Mouse (Mus musculus) erythroblast, embryonic 14.5 days (primary cell): ENCODE measurements around the gene Gemin2. TPM values are rescaled to one million over a fixed set of nuclear protein-coding genes. Genes with fewer than 3 reads are reported as not detected.
"Not testable (repeated sequence)": the region's sequence is repeated elsewhere in the genome, so short reads cannot be mapped to it uniquely, and the experiment has no call there.

ENCODE experiments used
- H3K27me3 ChIP-seq: 2 replicates; pipeline ENCODE4 v1.6.1; 2012; ENCODE audit warnings: inconsistent platforms; ENCODE audit not compliant: control insufficient read depth
- H3K36me3 ChIP-seq: 2 replicates; pipeline ENCODE4 v1.6.1; 2012; ENCODE audit warnings: mild to moderate bottlenecking, inconsistent platforms; ENCODE audit not compliant: control insufficient read depth
- H3K4me1 ChIP-seq: 2 replicates; pipeline ENCODE4 v1.6.1; 2012; ENCODE audit warnings: inconsistent platforms; ENCODE audit not compliant: control insufficient read depth
- H3K4me3 ChIP-seq: replicated peaks from 2 replicates; pipeline ENCODE3; 2012; ENCODE audit warnings: moderate library complexity, mild to moderate bottlenecking, inconsistent platforms
- H3K9me3 ChIP-seq: 2 replicates; pipeline ENCODE4 v1.6.1; 2012; ENCODE audit warnings: low read length, inconsistent platforms, mixed read lengths; ENCODE audit not compliant: control insufficient read depth
- GATA1 ChIP-seq: IDR thresholded peaks from 2 replicates; pipeline ENCODE4 v1.6.1; 2012; ENCODE audit warnings: low read length, inconsistent platforms, mixed read lengths
- TAL1 ChIP-seq: IDR thresholded peaks from 3 replicates; pipeline ENCODE4 v1.6.1; 2012; ENCODE audit warnings: low read length, inconsistent platforms, mixed read lengths
- polyA plus RNA-seq: library from polyadenylated mRNA; stranded (reverse); fragments of >175 nt; gene quantifications from 2 replicates; pipeline ENCODE4 v1.2.3, GENCODE M21; 2012

Gene Gemin2
- 0.40 and 0.54 TPM in 2 replicates for polyA plus RNA-seq

- H3K36me3 ChIP-seq, result peaks cover 43% of the 10 kb centered on the region
- peak within 1 kb of the TSS; percentile 88 for H3K4me3 ChIP-seq
- no peaks in the 10 kb centered on the region for H3K9me3 ChIP-seq
- TF ChIP-seq TAL1 (no peak), GATA1 (no peak)
- peaks cover 46% of the 10 kb centered on the region for H3K4me1 ChIP-seq
- H3K27me3 ChIP-seq, result no peaks in the 10 kb centered on the region
These were observed at the start of gene Gemin2 for GRCm38 (mm10) chr12:59013234-59013633. TSS of gene Gemin2 (plus strand) at chr12:59013393.

DNA sequence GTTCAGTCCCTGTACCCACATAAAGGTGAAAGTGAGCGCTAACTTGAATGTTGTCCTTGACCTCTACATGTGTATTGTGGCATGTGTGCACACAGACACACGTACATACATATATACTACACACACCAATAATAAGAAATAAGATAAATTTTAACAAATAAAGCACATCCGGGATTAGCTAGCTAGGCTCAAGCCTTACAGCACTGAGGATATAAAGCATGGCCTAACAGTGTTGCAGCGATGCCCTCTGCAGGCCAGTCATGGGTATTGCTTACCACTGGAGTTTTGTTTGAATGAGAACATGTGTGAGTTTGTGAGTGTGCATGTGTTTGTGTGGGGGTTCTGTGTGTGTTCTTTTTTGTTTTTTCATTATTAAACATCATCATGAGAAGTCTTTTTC lies 48.6 kb upstream of the Gemin2 start:
- H3K9me3 ChIP-seq, result no peaks in the 10 kb centered on the region
- TF ChIP-seq TAL1, result no peak
- TF ChIP-seq GATA1, result no peak
- H3K36me3 ChIP-seq, result peaks cover 38% of the 10 kb centered on the region

GRCm38 (mm10) chr12:58976966-58977365 lies 36.2 kb upstream of the Gemin2 start:
- Histone ChIP-seq H3K9me3 (no peaks in the 10 kb centered on the region), H3K4me1 (peaks cover 17% of the 10 kb centered on the region), H3K27me3 (no peaks in the 10 kb centered on the region), H3K36me3 (peaks cover 36% of the 10 kb centered on the region), H3K4me3 (no peak overlapping the region)
- TF ChIP-seq TAL1 (no peak), GATA1 (no peak)

More for the DNA sequence above, 48.6 kb upstream of the Gemin2 start:
- no peaks in the 10 kb centered on the region for H3K4me1 ChIP-seq
- no peaks in the 10 kb centered on the region for H3K27me3 ChIP-seq
- H3K4me3 ChIP-seq, result no peak overlapping the region

DNA sequence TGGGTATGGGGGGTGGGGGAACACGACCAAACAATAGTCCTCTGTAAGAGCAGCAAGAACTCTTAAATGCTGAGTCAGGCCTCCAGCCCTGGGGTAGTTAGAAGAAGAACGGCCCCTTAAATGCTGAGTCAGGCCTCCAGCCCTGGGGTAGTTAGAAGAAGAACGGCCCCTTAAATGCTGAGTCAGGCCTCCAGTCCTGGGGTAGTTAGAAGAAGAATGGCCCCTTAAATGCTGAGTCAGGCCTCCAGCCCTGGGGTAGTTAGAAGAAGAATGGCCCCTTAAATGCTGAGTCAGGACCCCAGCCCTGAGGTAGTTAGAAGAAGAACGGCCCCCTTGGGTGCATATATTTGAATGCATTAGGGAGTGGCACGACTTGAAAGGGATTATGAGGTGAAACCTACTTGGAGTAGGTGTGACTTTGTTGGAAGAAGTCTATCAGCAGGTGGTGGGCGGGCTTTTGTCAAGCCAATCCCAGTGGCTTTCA lies 32.0 kb upstream of the Gemin2 start:
- not testable (repeated sequence) for H3K4me3 ChIP-seq, H3K27me3 ChIP-seq, H3K9me3 ChIP-seq
- Histone ChIP-seq H3K36me3 (peaks cover 46% of the 10 kb centered on the region), H3K4me1 (peaks cover 18% of the 10 kb centered on the region)

DNA sequence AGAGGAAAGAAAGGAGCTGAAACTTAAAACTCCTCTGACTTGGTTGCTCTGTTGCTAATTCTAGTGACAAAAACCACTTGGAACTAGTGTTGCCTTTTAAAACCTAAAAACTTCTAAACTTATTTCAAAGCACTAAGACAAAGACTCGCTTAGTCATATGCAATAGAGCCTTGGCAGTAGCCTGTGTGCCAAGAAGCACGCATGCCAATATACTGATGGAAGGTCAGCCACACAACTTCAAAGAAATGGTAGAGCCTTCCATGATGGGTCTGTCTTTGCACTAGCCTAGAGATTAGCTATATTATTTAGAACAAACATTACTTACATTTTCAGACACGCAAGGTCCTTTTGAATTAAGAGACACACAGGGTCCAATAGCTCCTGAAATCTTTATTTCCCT lies 27.4 kb upstream of the Gemin2 start:
- H3K4me1 ChIP-seq, result peaks cover 12% of the 10 kb centered on the region
- H3K4me3 ChIP-seq, result no peak overlapping the region
- no peak for TF ChIP-seq TAL1
- TF ChIP-seq GATA1, result no peak
- H3K36me3 ChIP-seq, result peaks cover 52% of the 10 kb centered on the region
- H3K27me3 ChIP-seq, result no peaks in the 10 kb centered on the region
- no peaks in the 10 kb centered on the region for H3K9me3 ChIP-seq

DNA sequence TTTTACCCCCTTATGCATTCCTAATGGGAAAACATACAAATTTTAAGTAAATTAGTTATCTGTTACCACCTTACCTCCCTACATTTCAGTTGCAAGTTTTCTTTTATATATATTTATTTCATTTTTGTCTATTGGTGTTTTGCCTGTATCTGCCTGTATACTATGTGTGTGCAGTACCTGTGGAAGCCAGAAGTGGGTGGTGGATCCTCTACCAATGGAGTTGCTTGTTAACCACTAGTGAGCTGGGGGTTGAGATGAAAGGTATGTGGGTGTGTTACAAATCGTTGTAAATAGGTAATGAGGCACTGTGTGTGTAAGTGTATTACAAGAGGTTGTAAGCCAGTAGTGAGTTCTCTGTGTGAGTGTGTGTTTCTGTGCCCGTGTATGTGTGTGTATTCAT lies 2.7 kb upstream of the Gemin2 start:
- no peak for TF ChIP-seq TAL1
- TF ChIP-seq GATA1, result no peak
- H3K4me3 ChIP-seq, result peak overlapping the region; percentile 88

GRCm38 (mm10) chr12:59011275-59011843 lies 1.8 kb upstream of the Gemin2 start:
- H3K4me3 ChIP-seq, result peak overlapping the region; percentile 88
- no peaks in the 10 kb centered on the region for H3K27me3 ChIP-seq
- H3K4me1 ChIP-seq, result peaks cover 46% of the 10 kb centered on the region
- TF ChIP-seq GATA1 (no peak), TAL1 (no peak)
- H3K36me3 ChIP-seq, result peaks cover 33% of the 10 kb centered on the region
- no peaks in the 10 kb centered on the region for H3K9me3 ChIP-seq

More for the DNA sequence above, 2.7 kb upstream of the Gemin2 start:
- Histone ChIP-seq H3K9me3 (no peaks in the 10 kb centered on the region), H3K36me3 (peaks cover 32% of the 10 kb centered on the region), H3K27me3 (no peaks in the 10 kb centered on the region), H3K4me1 (peaks cover 38% of the 10 kb centered on the region)

- Histone ChIP-seq H3K36me3 (peaks cover 33% of the 10 kb centered on the region), H3K9me3 (no peaks in the 10 kb centered on the region), H3K4me1 (peaks cover 46% of the 10 kb centered on the region), H3K27me3 (no peaks in the 10 kb centered on the region), H3K4me3 (peak within 1 kb of the TSS; percentile 88)
- TF ChIP-seq GATA1 (no peak), TAL1 (no peak)
These were observed 1.1 kb upstream of the Gemin2 start, which contains the start of gene Sec23a for GRCm38 (mm10) chr12:59011844-59012709. TSS of gene Sec23a (minus strand) at chr12:59012017.

DNA sequence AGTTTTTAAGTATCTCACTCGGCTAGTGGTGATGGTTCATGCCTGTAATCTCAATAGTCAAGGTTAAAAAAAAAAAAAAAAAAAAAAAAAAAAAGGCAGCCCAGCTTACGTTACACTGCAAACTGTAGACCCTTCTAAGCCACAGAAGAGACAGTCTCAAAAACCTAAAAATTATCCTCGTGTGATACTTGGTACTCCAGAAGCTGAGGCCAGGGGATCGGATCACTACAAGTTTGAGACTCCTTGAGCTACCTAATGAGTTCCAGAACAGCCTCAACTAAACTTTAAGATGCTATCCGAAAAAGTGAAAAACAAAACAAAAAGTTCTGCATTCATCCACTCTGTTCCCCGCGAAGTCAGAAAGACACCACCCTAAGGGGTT lies 492 bp upstream of the Gemin2 start:
- H3K4me3 ChIP-seq, result peak overlapping the region; percentile 88
- H3K9me3 ChIP-seq, result no peaks in the 10 kb centered on the region
- TF ChIP-seq GATA1, result no peak
- no peak for TF ChIP-seq TAL1
- H3K4me1 ChIP-seq, result peaks cover 46% of the 10 kb centered on the region
- H3K27me3 ChIP-seq, result no peaks in the 10 kb centered on the region
- H3K36me3 ChIP-seq, result peaks cover 38% of the 10 kb centered on the region
